Mouse (Mus musculus) erythroblast, embryonic 14.5 days (primary cell): ENCODE results near the gene Notum. TPM values are rescaled to one million over a fixed set of nuclear protein-coding genes. Genes with fewer than 3 reads are reported as not detected.

Source experiments
- H3K27me3 ChIP-seq: 2 replicates; pipeline ENCODE4 v1.6.1; 2012; ENCODE audit warnings: inconsistent platforms; ENCODE audit not compliant: control insufficient read depth
- H3K36me3 ChIP-seq: 2 replicates; pipeline ENCODE4 v1.6.1; 2012; ENCODE audit warnings: mild to moderate bottlenecking, inconsistent platforms; ENCODE audit not compliant: control insufficient read depth
- H3K4me1 ChIP-seq: 2 replicates; pipeline ENCODE4 v1.6.1; 2012; ENCODE audit warnings: inconsistent platforms; ENCODE audit not compliant: control insufficient read depth
- H3K4me3 ChIP-seq: replicated peaks from 2 replicates; pipeline ENCODE3; 2012; ENCODE audit warnings: moderate library complexity, mild to moderate bottlenecking, inconsistent platforms
- H3K9me3 ChIP-seq: 2 replicates; pipeline ENCODE4 v1.6.1; 2012; ENCODE audit warnings: low read length, inconsistent platforms, mixed read lengths; ENCODE audit not compliant: control insufficient read depth
- GATA1 ChIP-seq: IDR thresholded peaks from 2 replicates; pipeline ENCODE4 v1.6.1; 2012; ENCODE audit warnings: low read length, inconsistent platforms, mixed read lengths
- TAL1 ChIP-seq: IDR thresholded peaks from 3 replicates; pipeline ENCODE4 v1.6.1; 2012; ENCODE audit warnings: low read length, inconsistent platforms, mixed read lengths
- polyA plus RNA-seq: library from polyadenylated mRNA; stranded (reverse); fragments of >175 nt; gene quantifications from 2 replicates; pipeline ENCODE4 v1.2.3, GENCODE M21; 2012

The Notum gene
- polyA plus RNA-seq, 1 experiment, result 0.02 TPM

- TF ChIP-seq GATA1 (no peak), TAL1 (no peak)
- peaks cover 61% of the 10 kb centered on the region for H3K4me1 ChIP-seq
- no peak overlapping the region for H3K4me3 ChIP-seq
- peaks cover 80% of the 10 kb centered on the region for H3K36me3 ChIP-seq
- peaks cover 15% of the 10 kb centered on the region for H3K27me3 ChIP-seq
- H3K9me3 ChIP-seq, result no peaks in the 10 kb centered on the region
Measured at GRCm38 (mm10) chr11:120605667-120606066, 55.3 kb downstream of the Notum start.

Other genes with a start within 250 kb of the Notum start
- 8.8 and 9.3 TPM in 2 replicates for gene Nploc4, start 223.5 kb downstream of the Notum start, polyA plus RNA-seq
- gene Tspan10, start 218.5 kb downstream of the Notum start, polyA plus RNA-seq, result not detected in 2 replicates
- gene Pde6g, start 207.7 kb downstream of the Notum start, polyA plus RNA-seq, result not detected in 2 replicates
- 0.41 and 0.65 TPM in 2 replicates for gene Oxld1, start 203.1 kb downstream of the Notum start, polyA plus RNA-seq
- gene Ccdc137, start 203.1 kb downstream of the Notum start, polyA plus RNA-seq, result 0.75 and 1.4 TPM in 2 replicates
- gene Arl16, start 193.6 kb downstream of the Notum start, polyA plus RNA-seq, result 2.6 and 4.9 TPM in 2 replicates
- gene Mrpl12, start 176.6 kb downstream of the Notum start, polyA plus RNA-seq, result 14.6 and 16.8 TPM in 2 replicates
- gene Slc25a10, start 169.3 kb downstream of the Notum start, polyA plus RNA-seq, result 5.5 and 6.6 TPM in 2 replicates
- gene Gcgr, start 130.5 kb downstream of the Notum start, polyA plus RNA-seq, result 0.03 TPM in 1 of 2 replicates, not detected in the other
- gene Mcrip1, start 111.4 kb downstream of the Notum start, polyA plus RNA-seq, result 4.1 and 5.7 TPM in 2 replicates
- 0.05 TPM in 1 of 2 replicates, not detected in the other for gene Ppp1r27, start 110.0 kb downstream of the Notum start, polyA plus RNA-seq
- gene P4hb, start 87.9 kb downstream of the Notum start, polyA plus RNA-seq, result 23.2 and 24.6 TPM in 2 replicates
- gene Arhgdia, start 79.6 kb downstream of the Notum start, polyA plus RNA-seq, result 52.3 and 59.5 TPM in 2 replicates
- 56.7 and 59.1 TPM in 2 replicates for gene Alyref, start 62.8 kb downstream of the Notum start, polyA plus RNA-seq
- 12.9 and 19.1 TPM in 2 replicates for gene Anapc11, start 62.8 kb downstream of the Notum start, polyA plus RNA-seq
- gene Npb, start 52.7 kb downstream of the Notum start, polyA plus RNA-seq, result 0.46 TPM in 1 of 2 replicates, not detected in the other
- gene Pcyt2, start 43.2 kb downstream of the Notum start, polyA plus RNA-seq, result 9.6 and 12.2 TPM in 2 replicates
- gene Sirt7, start 35.9 kb downstream of the Notum start, polyA plus RNA-seq, result 19.3 and 22.9 TPM in 2 replicates
- 18.3 and 20.4 TPM in 2 replicates for gene Mafg, start 27.6 kb downstream of the Notum start, polyA plus RNA-seq
- gene Pycr1, start 17.4 kb downstream of the Notum start, polyA plus RNA-seq, result 0.03 and 0.06 TPM in 2 replicates
- not detected in 2 replicates for gene Myadml2, start 13.0 kb downstream of the Notum start, polyA plus RNA-seq
- gene Aspscr1, start 11.8 kb upstream of the Notum start, polyA plus RNA-seq, result 50.9 and 60.7 TPM in 2 replicates
- gene Cenpx, start 52.6 kb upstream of the Notum start, polyA plus RNA-seq, result 5.2 and 14.7 TPM in 2 replicates
- gene Lrrc45, start 52.8 kb upstream of the Notum start, polyA plus RNA-seq, result 1.4 and 1.5 TPM in 2 replicates
- 0.08 and 0.41 TPM in 2 replicates for gene Rac3, start 60.3 kb upstream of the Notum start, polyA plus RNA-seq
- 0.66 and 1.3 TPM in 2 replicates for gene Dcxr, start 66.1 kb upstream of the Notum start, polyA plus RNA-seq
- gene Cbr2, start 70.9 kb upstream of the Notum start, polyA plus RNA-seq, result not detected in 2 replicates
- 20.5 and 21.4 TPM in 2 replicates for gene Hmga1b, start 101.6 kb upstream of the Notum start, polyA plus RNA-seq
- gene Rfng, start 123.0 kb upstream of the Notum start, polyA plus RNA-seq, result 3.1 and 4.6 TPM in 2 replicates
- gene Gps1, start 123.1 kb upstream of the Notum start, polyA plus RNA-seq, result 2.4 and 3.1 TPM in 2 replicates
- gene Dus1l, start 135.2 kb upstream of the Notum start, polyA plus RNA-seq, result 14.2 and 21.1 TPM in 2 replicates
- gene Fasn, start 163.4 kb upstream of the Notum start, polyA plus RNA-seq, result 4.6 and 5.0 TPM in 2 replicates